Mouse (Mus musculus) testis, adult 2 months (tissue): ENCODE measurements around the gene Sh2b1. TPM values are rescaled to one million over a fixed set of nuclear protein-coding genes. Genes with fewer than 3 reads are reported as not detected.

Experiments
- H3K27ac ChIP-seq: fragments of 200-500 bp; 2 replicates; pipeline ENCODE4 v1.5.1; 2012; ENCODE audit warnings: low read depth, low read length; ENCODE audit not compliant: control insufficient read depth, insufficient read depth
- H3K27me3 ChIP-seq: fragments of 200-500 bp; 2 replicates; pipeline ENCODE4 v1.6.1; 2012; ENCODE audit warnings: mild to moderate bottlenecking, low read length, moderate library complexity; ENCODE audit not compliant: control insufficient read depth, insufficient read depth
- H3K36me3 ChIP-seq: fragments of 200-500 bp; 2 replicates; pipeline ENCODE4 v1.6.1; 2012; ENCODE audit warnings: mild to moderate bottlenecking, low read length; ENCODE audit not compliant: control insufficient read depth, insufficient read depth
- H3K4me1 ChIP-seq: fragments of 200-500 bp; 2 replicates; pipeline ENCODE4 v1.6.1; 2012; ENCODE audit warnings: low read length; ENCODE audit not compliant: control insufficient read depth, insufficient read depth
- H3K4me3 ChIP-seq: fragments of 200-500 bp; 2 replicates; pipeline ENCODE4 v1.5.1; 2012; ENCODE audit warnings: low read depth, mild to moderate bottlenecking, low read length, moderate library complexity, mixed read lengths; ENCODE audit not compliant: control insufficient read depth
- CTCF ChIP-seq: fragments of 200-500 bp; IDR thresholded peaks from 2 replicates; pipeline ENCODE4 v1.5.1; 2012; ENCODE audit warnings: low read depth, mild to moderate bottlenecking, inconsistent platforms, low read length, moderate library complexity; ENCODE audit not compliant: control insufficient read depth, insufficient read depth, insufficient replicate concordance
- POLR2A ChIP-seq: fragments of 200-500 bp; IDR thresholded peaks from 2 replicates; pipeline ENCODE4 v1.6.1; 2012; ENCODE audit warnings: low read depth, mild to moderate bottlenecking, inconsistent platforms, low read length, moderate library complexity; ENCODE audit not compliant: control insufficient read depth
- polyA plus RNA-seq: library from polyadenylated mRNA; depleted of rRNA; stranded (reverse); fragments of >200 nt; gene quantifications from 2 replicates; pipeline ENCODE4 v1.2.3, GENCODE M21; 2012

The Sh2b1 gene
- polyA plus RNA-seq, 1 experiment: 39.2 TPM

GRCm38 (mm10) chr7:126503273-126503878 is 28.2 kb upstream of the Sh2b1 start, which contains the start of gene Atxn2l:
Gene Atxn2l, minus strand, starts transcription at chr7:126503437.
- Histone ChIP-seq H3K36me3 (peaks cover 12% of the 10 kb centered on the region), H3K27me3 (no peaks in the 10 kb centered on the region), H3K4me1 (peaks cover 2% of the 10 kb centered on the region; the same call in 1 of the 2 replicates), H3K4me3 (peak within 1 kb of the TSS; percentile 82), H3K27ac (peak within 1 kb of the TSS; percentile 98)
- no peak for TF ChIP-seq CTCF
- TF ChIP-seq POLR2A: peak; percentile 87

- peaks cover 2% of the 10 kb centered on the region; the same call in 1 of the 2 replicates for H3K4me1 ChIP-seq
- peak overlapping the region; percentile 82 for H3K4me3 ChIP-seq
- no peaks in the 10 kb centered on the region for H3K27me3 ChIP-seq
- peak overlapping the region; percentile 98 for H3K27ac ChIP-seq
- no peak for TF ChIP-seq POLR2A
- TF ChIP-seq CTCF: no peak
- H3K36me3 ChIP-seq: peaks cover 12% of the 10 kb centered on the region
Measured at GRCm38 (mm10) chr7:126502751-126503150, 27.5 kb upstream of the Sh2b1 start.

- H3K27me3 ChIP-seq: no peaks in the 10 kb centered on the region
- H3K4me1 ChIP-seq: peaks cover 2% of the 10 kb centered on the region; the same call in 1 of the 2 replicates
- TF ChIP-seq POLR2A: peak; percentile 72
- TF ChIP-seq CTCF: peak; percentile 11; the same call in 1 of the 2 replicates
- H3K4me3 ChIP-seq: peak overlapping the region; percentile 82
- H3K27ac ChIP-seq: peak overlapping the region; percentile 98
- H3K36me3 ChIP-seq: peaks cover 13% of the 10 kb centered on the region
Measured at GRCm38 (mm10) chr7:126502023-126502741, 27.0 kb upstream of the Sh2b1 start.

- Histone ChIP-seq H3K4me1 (peaks cover under 1% of the 10 kb centered on the region; the same call in 1 of the 2 replicates), H3K36me3 (peaks cover 15% of the 10 kb centered on the region), H3K27me3 (no peaks in the 10 kb centered on the region), H3K4me3 (peak overlapping the region; percentile 82), H3K27ac (peak overlapping the region; percentile 98)
- no peak for TF ChIP-seq POLR2A
- TF ChIP-seq CTCF: no peak
Measured at GRCm38 (mm10) chr7:126501684-126502022, 26.4 kb upstream of the Sh2b1 start.

- TF ChIP-seq CTCF: no peak
- TF ChIP-seq POLR2A: no peak
- Histone ChIP-seq H3K27ac (no peak overlapping the region), H3K4me3 (no peak overlapping the region), H3K36me3 (peaks cover 24% of the 10 kb centered on the region), H3K27me3 (no peaks in the 10 kb centered on the region), H3K4me1 (no peaks in the 10 kb centered on the region; the same call in 1 of the 2 replicates)
Measured at GRCm38 (mm10) chr7:126499416-126499815, 24.2 kb upstream of the Sh2b1 start.

GRCm38 (mm10) chr7:126497966-126498365 is 22.7 kb upstream of the Sh2b1 start:
- Histone ChIP-seq H3K36me3 (peaks cover 26% of the 10 kb centered on the region), H3K27me3 (no peaks in the 10 kb centered on the region), H3K4me1 (no peaks in the 10 kb centered on the region; the same call in 1 of the 2 replicates), H3K4me3 (no peak overlapping the region), H3K27ac (no peak overlapping the region)
- TF ChIP-seq CTCF (no peak), POLR2A (no peak)

- no peak overlapping the region for H3K27ac ChIP-seq
- no peak for TF ChIP-seq POLR2A
- no peak for TF ChIP-seq CTCF
- no peaks in the 10 kb centered on the region for H3K27me3 ChIP-seq
- H3K36me3 ChIP-seq: peaks cover 23% of the 10 kb centered on the region
- H3K4me1 ChIP-seq: no peaks in the 10 kb centered on the region; the same call in 1 of the 2 replicates
- H3K4me3 ChIP-seq: no peak overlapping the region
Measured at GRCm38 (mm10) chr7:126496475-126496874, 21.3 kb upstream of the Sh2b1 start.
